Mouse (Mus musculus): ENCODE measurements around the gene Ppp4c. TPM values are rescaled to one million over a fixed set of nuclear protein-coding genes. Genes with fewer than 3 reads are reported as not detected.

Ppp4c gene
- polyA plus RNA-seq, 1 experiment from 2014 or later, result 181 TPM

GRCm38 (mm10) chr7:126749582-126750343 lies 42.5 kb downstream of the Ppp4c start:
- Histone ChIP-seq H3K4me3 (no peak overlapping the region), H3K9me3 (replicated peaks) (no peaks in the 10 kb centered on the region), H3K27ac (ENCODE audit: poor library complexity, severe bottlenecking) (no peak overlapping the region), H3K4me2 (no peak overlapping the region), H3K9ac (no peak overlapping the region), H3K4me1 (replicated peaks) (no peaks in the 10 kb centered on the region), H3K36me3 (no peaks in the 10 kb centered on the region), H3K27me3 (replicated peaks) (no peaks in the 10 kb centered on the region)
- 89% methylated on average over 17 of the region's 17 CpGs for WGBS
- no peak for ATAC-seq (ENCODE audit: insufficient number of reproducible peaks, low FRiP score)

DNA sequence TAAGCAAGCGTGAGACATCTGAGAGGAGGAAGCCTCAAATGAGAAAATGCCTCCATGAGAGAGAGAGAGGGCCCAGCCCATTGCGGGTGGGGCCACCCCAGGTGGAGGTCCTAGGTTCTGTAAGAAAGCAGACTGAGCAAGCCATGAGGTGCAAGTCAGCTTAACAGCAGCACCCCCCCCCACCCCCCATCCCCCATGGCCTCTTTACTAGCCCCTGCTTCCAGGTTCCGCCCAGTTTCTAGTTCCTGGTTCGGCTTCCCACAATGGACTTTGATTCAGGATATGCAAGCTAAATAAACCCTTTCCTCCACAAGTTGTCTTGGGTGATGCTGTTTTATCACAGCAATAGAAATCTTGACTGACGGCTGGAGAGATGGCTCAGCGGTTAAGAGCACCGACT lies 43.5 kb downstream of the Ppp4c start:
- no peaks in the 10 kb centered on the region for H3K27me3 ChIP-seq (replicated peaks)
- H3K27ac ChIP-seq (ENCODE audit: poor library complexity, severe bottlenecking), result no peak overlapping the region
- no peaks in the 10 kb centered on the region for H3K4me1 ChIP-seq (replicated peaks)
- no peaks in the 10 kb centered on the region for H3K36me3 ChIP-seq
- ATAC-seq (ENCODE audit: insufficient number of reproducible peaks, low FRiP score), result no peak
- no peaks in the 10 kb centered on the region for H3K9me3 ChIP-seq (replicated peaks)
- H3K4me2 ChIP-seq, result no peak overlapping the region
- no peak overlapping the region for H3K9ac ChIP-seq
- WGBS, result 62% methylated on average over 7 of the region's 7 CpGs
- H3K4me3 ChIP-seq, result no peak overlapping the region

- no peak overlapping the region for H3K9ac ChIP-seq
- ATAC-seq (ENCODE audit: insufficient number of reproducible peaks, low FRiP score), result no peak
- H3K27me3 ChIP-seq (replicated peaks), result no peaks in the 10 kb centered on the region
- H3K27ac ChIP-seq (ENCODE audit: poor library complexity, severe bottlenecking), result no peak overlapping the region
- H3K9me3 ChIP-seq (replicated peaks), result no peaks in the 10 kb centered on the region
- H3K4me2 ChIP-seq, result no peak overlapping the region
- 29% methylated on average over 6 of the region's 6 CpGs for WGBS
- no peaks in the 10 kb centered on the region for H3K36me3 ChIP-seq
- no peaks in the 10 kb centered on the region for H3K4me1 ChIP-seq (replicated peaks)
- H3K4me3 ChIP-seq, result no peak overlapping the region
Measured at GRCm38 (mm10) chr7:126746798-126747197, 45.5 kb downstream of the Ppp4c start.

DNA sequence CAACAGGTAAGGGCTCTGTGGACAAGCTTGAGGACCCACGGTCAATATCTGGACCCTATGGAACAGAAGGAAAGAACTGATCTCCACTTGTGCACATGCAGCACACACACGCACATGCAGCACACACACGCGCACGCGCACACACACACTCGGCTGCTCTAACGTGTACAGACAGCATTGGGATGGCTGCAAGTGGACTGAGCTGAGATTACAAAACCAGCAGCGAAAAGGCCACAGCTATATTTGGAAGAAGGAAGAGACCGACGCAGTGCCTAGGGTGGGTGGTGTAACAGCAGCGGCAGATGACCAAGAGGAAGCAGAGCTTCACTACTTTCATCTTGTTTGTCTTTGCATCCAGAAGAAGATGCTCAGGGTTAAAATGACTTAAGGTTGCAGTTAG lies 46.2 kb downstream of the Ppp4c start:
- H3K9me3 ChIP-seq (replicated peaks), result no peaks in the 10 kb centered on the region
- WGBS, result 70% methylated on average over 12 of the region's 12 CpGs
- no peak overlapping the region for H3K27ac ChIP-seq (ENCODE audit: poor library complexity, severe bottlenecking)
- ATAC-seq (ENCODE audit: insufficient number of reproducible peaks, low FRiP score), result no peak
- no peaks in the 10 kb centered on the region for H3K27me3 ChIP-seq (replicated peaks)
- no peaks in the 10 kb centered on the region for H3K36me3 ChIP-seq
- no peak overlapping the region for H3K4me3 ChIP-seq
- no peaks in the 10 kb centered on the region for H3K4me1 ChIP-seq (replicated peaks)
- no peak overlapping the region for H3K9ac ChIP-seq
- no peak overlapping the region for H3K4me2 ChIP-seq

GRCm38 (mm10) chr7:126741964-126742482 lies 50.3 kb downstream of the Ppp4c start:
- no peaks in the 10 kb centered on the region for H3K4me1 ChIP-seq (replicated peaks)
- WGBS, result 86% methylated on average over 13 of the region's 13 CpGs
- ATAC-seq (ENCODE audit: insufficient number of reproducible peaks, low FRiP score), result no peak

GRCm38 (mm10) chr7:126741452-126741851 lies 50.8 kb downstream of the Ppp4c start:
- H3K9ac ChIP-seq, result no peak overlapping the region
- no peak overlapping the region for H3K4me3 ChIP-seq
- no peaks in the 10 kb centered on the region for H3K9me3 ChIP-seq (replicated peaks)
- no peaks in the 10 kb centered on the region for H3K36me3 ChIP-seq
- H3K27me3 ChIP-seq (replicated peaks), result no peaks in the 10 kb centered on the region
- ATAC-seq (ENCODE audit: insufficient number of reproducible peaks, low FRiP score), result no peak
- no peak overlapping the region for H3K4me2 ChIP-seq
- H3K27ac ChIP-seq (ENCODE audit: poor library complexity, severe bottlenecking), result no peak overlapping the region
- H3K4me1 ChIP-seq (replicated peaks), result no peaks in the 10 kb centered on the region
- 78% methylated on average over 5 of the region's 5 CpGs for WGBS

More at GRCm38 (mm10) chr7:126741964-126742482, 50.3 kb downstream of the Ppp4c start:
- Histone ChIP-seq H3K27me3 (replicated peaks) (no peaks in the 10 kb centered on the region), H3K9ac (no peak overlapping the region), H3K9me3 (replicated peaks) (no peaks in the 10 kb centered on the region), H3K4me2 (no peak overlapping the region), H3K27ac (ENCODE audit: poor library complexity, severe bottlenecking) (no peak overlapping the region), H3K36me3 (no peaks in the 10 kb centered on the region), H3K4me3 (no peak overlapping the region)

DNA sequence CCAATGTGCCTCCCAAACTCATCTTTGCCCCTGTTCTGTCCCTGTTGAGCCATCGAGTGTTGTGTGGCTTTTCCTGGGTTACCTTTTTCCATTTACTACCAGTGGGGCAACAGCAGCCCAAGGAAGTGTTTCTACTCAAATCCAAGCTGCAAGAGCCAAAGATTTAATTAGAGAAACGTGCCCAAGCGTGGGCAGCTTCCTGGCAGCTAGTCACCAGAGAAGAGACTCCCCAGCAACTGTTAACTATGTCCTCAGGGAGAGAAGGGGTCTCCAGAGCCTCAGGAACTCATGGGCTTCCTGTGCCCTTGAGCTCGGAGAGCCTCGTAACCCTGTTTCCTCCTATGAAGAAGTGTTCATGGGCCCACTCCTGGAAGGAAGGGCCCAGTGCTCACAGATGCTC lies 51.3 kb downstream of the Ppp4c start:
- Histone ChIP-seq H3K9me3 (replicated peaks) (no peaks in the 10 kb centered on the region), H3K36me3 (no peaks in the 10 kb centered on the region), H3K4me2 (no peak overlapping the region), H3K9ac (no peak overlapping the region), H3K4me1 (replicated peaks) (no peaks in the 10 kb centered on the region), H3K27ac (ENCODE audit: poor library complexity, severe bottlenecking) (no peak overlapping the region), H3K4me3 (no peak overlapping the region), H3K27me3 (replicated peaks) (no peaks in the 10 kb centered on the region)
- WGBS, result 76% methylated on average over 5 of the region's 5 CpGs
- ATAC-seq (ENCODE audit: insufficient number of reproducible peaks, low FRiP score), result no peak

DNA sequence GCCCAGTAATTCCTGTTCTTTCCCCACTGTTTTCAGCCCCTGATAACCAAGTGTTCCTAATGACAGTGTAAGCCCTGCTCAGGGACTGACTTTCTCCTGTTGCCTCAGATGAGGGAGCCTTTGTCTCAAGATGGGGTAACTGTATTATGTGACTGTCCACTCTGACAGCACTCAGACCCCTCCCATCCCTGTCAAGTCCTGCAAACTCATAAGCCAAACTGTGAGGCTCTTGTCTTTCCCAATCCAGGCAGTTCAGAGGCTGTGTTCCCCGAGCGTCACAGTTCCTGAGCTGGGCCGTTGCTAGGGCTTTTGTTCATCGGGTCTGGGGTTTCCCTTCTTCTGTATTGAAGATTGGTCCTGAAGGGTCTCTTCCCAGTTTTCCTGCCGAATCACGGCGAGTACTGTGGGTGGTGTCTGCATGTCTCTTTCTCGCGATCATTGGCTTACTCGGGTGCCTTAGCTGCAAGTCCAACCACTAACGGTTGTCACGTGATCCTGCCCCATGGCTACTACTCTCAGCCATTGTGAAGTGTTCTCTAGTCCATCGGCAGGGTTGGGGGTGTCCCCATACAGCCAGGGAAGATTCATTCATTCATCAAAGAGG lies 52.1 kb downstream of the Ppp4c start:
- Histone ChIP-seq H3K9me3 (replicated peaks) (no peaks in the 10 kb centered on the region), H3K4me1 (replicated peaks) (no peaks in the 10 kb centered on the region), H3K27ac (ENCODE audit: poor library complexity, severe bottlenecking) (no peak overlapping the region), H3K27me3 (replicated peaks) (no peaks in the 10 kb centered on the region), H3K4me2 (no peak overlapping the region), H3K36me3 (no peaks in the 10 kb centered on the region), H3K4me3 (no peak overlapping the region), H3K9ac (no peak overlapping the region)
- ATAC-seq (ENCODE audit: insufficient number of reproducible peaks, low FRiP score), result no peak; the same call in 1 of the 2 replicates
- 76% methylated on average over 13 of the region's 13 CpGs for WGBS

- H3K4me2 ChIP-seq, result no peak overlapping the region
- H3K27ac ChIP-seq (ENCODE audit: poor library complexity, severe bottlenecking), result no peak overlapping the region
- no peaks in the 10 kb centered on the region for H3K4me1 ChIP-seq (replicated peaks)
- 82% methylated on average over 17 of the region's 17 CpGs for WGBS
- H3K4me3 ChIP-seq, result no peak overlapping the region
- H3K27me3 ChIP-seq (replicated peaks), result no peaks in the 10 kb centered on the region
- no peaks in the 10 kb centered on the region for H3K36me3 ChIP-seq
- no peaks in the 10 kb centered on the region for H3K9me3 ChIP-seq (replicated peaks)
- ATAC-seq (ENCODE audit: insufficient number of reproducible peaks, low FRiP score), result no peak
- H3K9ac ChIP-seq, result no peak overlapping the region
Measured at GRCm38 (mm10) chr7:126739551-126739950, 52.7 kb downstream of the Ppp4c start.

DNA sequence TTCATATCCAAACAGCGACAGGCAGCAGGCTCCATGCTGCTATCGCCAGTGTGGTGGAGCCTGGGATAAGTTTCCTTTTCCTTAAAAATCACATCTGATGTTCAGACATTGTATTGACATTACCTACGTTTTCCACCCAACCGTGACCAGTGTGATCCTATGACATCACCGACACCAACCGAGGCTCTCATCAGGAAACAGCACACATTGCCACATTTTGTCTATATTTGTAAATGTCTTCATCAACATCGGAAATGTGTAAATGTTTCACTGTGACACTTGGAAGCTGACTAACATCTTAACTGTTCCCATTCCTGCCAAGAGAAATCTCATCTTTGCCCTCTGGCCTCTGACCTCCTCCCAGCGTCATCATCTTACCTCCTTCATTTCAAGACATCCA lies 56.2 kb downstream of the Ppp4c start:
- ATAC-seq (ENCODE audit: insufficient number of reproducible peaks, low FRiP score), result no peak
- Histone ChIP-seq H3K4me3 (no peak overlapping the region), H3K4me1 (replicated peaks) (no peaks in the 10 kb centered on the region), H3K27ac (ENCODE audit: poor library complexity, severe bottlenecking) (no peak overlapping the region), H3K27me3 (replicated peaks) (no peaks in the 10 kb centered on the region), H3K36me3 (no peaks in the 10 kb centered on the region), H3K4me2 (no peak overlapping the region), H3K9ac (no peak overlapping the region), H3K9me3 (replicated peaks) (no peaks in the 10 kb centered on the region)
- WGBS, result 77% methylated on average over 8 of the region's 8 CpGs

All from heart, embryonic 12.5 days (tissue).